Mouse (Mus musculus): Measurements from ENCODE around the gene Ptprm.

DNA sequence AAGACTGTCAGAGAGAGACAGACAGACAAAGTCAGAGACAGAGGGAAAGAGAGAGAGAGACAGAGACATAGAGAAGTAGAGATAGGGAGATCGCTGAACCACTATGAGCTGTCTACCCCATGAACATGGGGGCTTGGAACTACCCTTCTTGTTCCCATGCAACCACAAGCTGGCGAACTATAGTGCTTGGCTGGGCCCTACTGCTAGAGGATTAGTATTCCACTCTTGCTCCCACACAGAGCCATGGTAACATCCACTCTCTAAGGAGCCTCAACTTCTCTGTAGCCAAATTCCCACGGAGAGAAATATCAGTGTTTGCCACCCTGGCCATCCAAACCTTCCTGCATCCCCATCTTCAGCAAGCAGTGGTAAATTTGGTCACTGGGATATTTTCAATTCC is 202.0 kb downstream of the Ptprm start:
- TF ChIP-seq EP300 (IDR thresholded peaks at IDR 0.05; ENCODE audit: low read depth) (no peak), CTCF (IDR thresholded peaks at IDR 0.05; ENCODE audit: low read depth) (no peak)

Data from liver, embryonic 14.5 days (tissue).